Mouse (Mus musculus) gastrocnemius, postnatal 4 days (tissue): Measurements from ENCODE around the gene Smn1. TPM values are rescaled to one million over a fixed set of nuclear protein-coding genes. Genes with fewer than 3 reads are reported as not detected.

Experiments used
- total RNA-seq, 2 experiments: library from RNA; stranded (reverse); gene quantifications; 2 replicates each; pipeline ENCODE4 v1.2.3; 2021

Gene Smn1
- total RNA-seq, 2 experiments from 2014 or later: 31.2 to 37.7 TPM

Other genes starting within 250 kb of the Smn1 start
- not detected for gene Cartpt, start 223.8 kb upstream of the Smn1 start, total RNA-seq
- 10 to 100 TPM; 30.2 to 30.5 TPM for gene Mccc2, start 109.2 kb upstream of the Smn1 start, total RNA-seq
- gene Bdp1, start 20.8 kb upstream of the Smn1 start, total RNA-seq: 10 to 100 TPM; 24.2 to 26.0 TPM
- gene Serf1, start 16.8 kb upstream of the Smn1 start, total RNA-seq: 10 to 100 TPM; 28.1 to 33.4 TPM
- under 1 TPM; 0.29 to 0.65 TPM for gene Naip2, start 77.2 kb downstream of the Smn1 start, total RNA-seq
- gene Naip5, start 121.5 kb downstream of the Smn1 start, total RNA-seq: under 1 TPM; 0.27 to 0.36 TPM
- gene Naip6, start 192.8 kb downstream of the Smn1 start, total RNA-seq: under 1 TPM; 0.20 to 0.34 TPM